Mouse (Mus musculus) embryonic facial prominence, embryonic 11.5 days (tissue): ENCODE measurements at regions not wholly inside any gene's neighbourhood (a gene's known extent, or its start where the extent isn't known, plus 50 kb on each side); places are given as distances from the start of the nearest gene placed in this dataset.
A peak's percentile ranks its signal among the peaks of the same experiment; 100 is the strongest.

Experiments used
- ATAC-seq: fragments of 200-750 bp; cut with Nextera tagmentation; replicated peaks from 2 replicates; pipeline ENCODE4 v1.8.0; 2017; ENCODE audit warnings: low read depth; ENCODE audit not compliant: insufficient number of reproducible peaks, low FRiP score, low TSS enrichment
- DNase-seq: peaks from one replicate; pipeline ENCODE4 v3.0.0-alpha.2; 2015; ENCODE audit warnings: low spot score
- H3K27ac ChIP-seq: fragments of 300-500 bp; sonication (generic); replicated peaks from 2 replicates; pipeline ENCODE4 v1.5.1; 2014; ENCODE audit warnings: mild to moderate bottlenecking, low read depth, low read length, control low read depth
- H3K27me3 ChIP-seq: fragments of 300-500 bp; sonication (generic); 2 replicates; pipeline ENCODE4 v1.6.1; 2014; ENCODE audit warnings: mild to moderate bottlenecking, low read length, moderate library complexity, mixed read lengths; ENCODE audit not compliant: control insufficient read depth, insufficient read depth
- H3K36me3 ChIP-seq: fragments of 300-500 bp; sonication (generic); replicated peaks from 2 replicates; pipeline ENCODE4 v1.6.1; 2014; ENCODE audit warnings: low read depth, mild to moderate bottlenecking, low read length, moderate library complexity, mixed read lengths; ENCODE audit not compliant: control insufficient read depth, insufficient read depth
- H3K4me1 ChIP-seq: fragments of 300-500 bp; sonication (generic); 2 replicates; pipeline ENCODE4 v1.6.1; 2014; ENCODE audit warnings: low read length, mixed read lengths; ENCODE audit not compliant: control insufficient read depth, insufficient read depth
- H3K4me2 ChIP-seq: fragments of 300-500 bp; sonication (generic); 2 replicates; pipeline ENCODE4 v1.6.1; 2014; ENCODE audit warnings: low read depth, mild to moderate bottlenecking, control low read depth, low read length, moderate library complexity
- H3K4me3 ChIP-seq: fragments of 300-500 bp; sonication (generic); 2 replicates; pipeline ENCODE4 v1.5.1; 2014; ENCODE audit warnings: low read depth, low read length, control low read depth
- H3K9ac ChIP-seq: fragments of 300-500 bp; sonication (generic); replicated peaks from 2 replicates; pipeline ENCODE4 v1.6.1; 2014; ENCODE audit warnings: mild to moderate bottlenecking, control low read depth, low read length
- H3K9me3 ChIP-seq: fragments of 300-500 bp; sonication (generic); replicated peaks from 2 replicates; pipeline ENCODE4 v1.6.1; 2016; ENCODE audit warnings: mild to moderate bottlenecking, low read length, inconsistent platforms, mixed read lengths; ENCODE audit not compliant: control insufficient read depth
- WGBS: fragments of 180-500 bp; shearing (Covaris S2); extraction: QIAGEN DNeasy Blood & Tissue Kit; methylation state at CpG from one replicate; pipeline ENCODE4 v1.1.7; 2014; 5-methylcytosine and 5-hydroxymethylcytosine counted together

GRCm38 (mm10) chr16:23784021-23784897 is 106.5 kb downstream of the Sst start:
- Histone ChIP-seq H3K4me3 (no peak overlapping the region), H3K4me1 (no peaks in the 10 kb centered on the region), H3K36me3 (no peaks in the 10 kb centered on the region), H3K27ac (no peak overlapping the region), H3K27me3 (no peaks in the 10 kb centered on the region), H3K4me2 (no peak overlapping the region), H3K9me3 (no peaks in the 10 kb centered on the region), H3K9ac (no peak overlapping the region)
- ATAC-seq (no peak), DNase-seq (no peak)
- WGBS: 68% methylated on average over 6 of the region's 6 CpGs

GRCm38 (mm10) chr16:23780440-23781231 is 110.1 kb downstream of the Sst start:
- H3K9me3 ChIP-seq: no peaks in the 10 kb centered on the region
- H3K27me3 ChIP-seq: no peaks in the 10 kb centered on the region
- H3K4me2 ChIP-seq: no peak overlapping the region

GRCm38 (mm10) chr16:23777894-23778293 is 112.9 kb downstream of the Sst start:
- H3K27me3 ChIP-seq: no peaks in the 10 kb centered on the region
- ATAC-seq (no peak), DNase-seq (no peak)
- H3K4me1 ChIP-seq: no peaks in the 10 kb centered on the region
- no peak overlapping the region for H3K27ac ChIP-seq
- H3K9me3 ChIP-seq: no peaks in the 10 kb centered on the region
- H3K4me2 ChIP-seq: no peak overlapping the region
- WGBS: 84% methylated on average over 4 of the region's 4 CpGs
- H3K36me3 ChIP-seq: no peaks in the 10 kb centered on the region
- no peak overlapping the region for H3K4me3 ChIP-seq
- no peak overlapping the region for H3K9ac ChIP-seq

More at GRCm38 (mm10) chr16:23780440-23781231, 110.1 kb downstream of the Sst start:
- no peak for ATAC-seq
- H3K9ac ChIP-seq: no peak overlapping the region
- 80% methylated on average over 14 of the region's 14 CpGs for WGBS
- no peaks in the 10 kb centered on the region for H3K36me3 ChIP-seq
- no peak overlapping the region for H3K27ac ChIP-seq
- H3K4me3 ChIP-seq: no peak overlapping the region
- no peak for DNase-seq
- H3K4me1 ChIP-seq: no peaks in the 10 kb centered on the region

- H3K9me3 ChIP-seq: no peaks in the 10 kb centered on the region
- DNase-seq (no peak), ATAC-seq (no peak)
- H3K4me2 ChIP-seq: no peak overlapping the region
- no peak overlapping the region for H3K4me3 ChIP-seq
- H3K9ac ChIP-seq: no peak overlapping the region
- 52% methylated on average over 2 of the region's 2 CpGs for WGBS
- no peak overlapping the region for H3K27ac ChIP-seq
- H3K27me3 ChIP-seq: no peaks in the 10 kb centered on the region
- no peaks in the 10 kb centered on the region for H3K4me1 ChIP-seq
- H3K36me3 ChIP-seq: no peaks in the 10 kb centered on the region
Observed at GRCm38 (mm10) chr16:23777041-23777440, 113.7 kb downstream of the Sst start.

- Histone ChIP-seq H3K9me3 (no peaks in the 10 kb centered on the region), H3K4me3 (no peak overlapping the region), H3K4me2 (no peak overlapping the region), H3K36me3 (no peaks in the 10 kb centered on the region), H3K9ac (no peak overlapping the region), H3K4me1 (no peaks in the 10 kb centered on the region), H3K27ac (no peak overlapping the region), H3K27me3 (no peaks in the 10 kb centered on the region)
- ATAC-seq (no peak), DNase-seq (no peak)
- 43% methylated on average over 1 of the region's 1 CpGs for WGBS
Observed at GRCm38 (mm10) chr16:23776501-23776900, 114.3 kb downstream of the Sst start.

GRCm38 (mm10) chr16:23758136-23758812 is 132.5 kb downstream of the Sst start:
- Histone ChIP-seq H3K27me3 (no peaks in the 10 kb centered on the region), H3K4me1 (no peaks in the 10 kb centered on the region), H3K9me3 (no peaks in the 10 kb centered on the region), H3K27ac (no peak overlapping the region), H3K36me3 (no peaks in the 10 kb centered on the region), H3K4me2 (no peak overlapping the region), H3K9ac (no peak overlapping the region), H3K4me3 (no peak overlapping the region)
- WGBS: 70% methylated on average over 7 of the region's 7 CpGs
- ATAC-seq (no peak), DNase-seq (peak; percentile 21)

- ATAC-seq: no peak
- Histone ChIP-seq H3K36me3 (no peaks in the 10 kb centered on the region), H3K9me3 (no peaks in the 10 kb centered on the region), H3K4me2 (no peak overlapping the region), H3K4me1 (no peaks in the 10 kb centered on the region), H3K9ac (no peak overlapping the region), H3K27me3 (no peaks in the 10 kb centered on the region), H3K27ac (no peak overlapping the region), H3K4me3 (no peak overlapping the region)
- WGBS: 34% methylated on average over 3 of the region's 3 CpGs
- no peak for DNase-seq
Observed at GRCm38 (mm10) chr16:23737026-23737425, 153.7 kb downstream of the Sst start.
